Mouse (Mus musculus) lung, embryonic 14.5 days (tissue): ENCODE measurements around the gene Cdh12. TPM values are rescaled to one million over a fixed set of nuclear protein-coding genes. Genes with fewer than 3 reads are reported as not detected.

ENCODE experiments used
- ATAC-seq: fragments of 200-750 bp; cut with Nextera tagmentation; 2 replicates; pipeline ENCODE4 v1.8.0; 2017; ENCODE audit warnings: mild to moderate bottlenecking, moderate TSS enrichment, moderate library complexity; ENCODE audit not compliant: insufficient read depth
- DNase-seq: peaks from one replicate; pipeline ENCODE4 v3.0.0-alpha.2; 2015
- H3K27ac ChIP-seq: fragments of 300-500 bp; sonication (generic); 2 replicates; pipeline ENCODE4 v1.5.1; 2014; ENCODE audit warnings: low read depth, mild to moderate bottlenecking, moderate library complexity
- H3K27me3 ChIP-seq: fragments of 300-500 bp; sonication (generic); 2 replicates; pipeline ENCODE4 v1.6.1; 2014; ENCODE audit warnings: low read length, control low read depth; ENCODE audit not compliant: insufficient read depth
- H3K36me3 ChIP-seq: fragments of 300-500 bp; sonication (generic); 2 replicates; pipeline ENCODE4 v1.6.1; 2014; ENCODE audit warnings: control low read depth; ENCODE audit not compliant: insufficient read depth
- H3K4me1 ChIP-seq: fragments of 300-500 bp; sonication (generic); 2 replicates; pipeline ENCODE4 v1.6.1; 2014; ENCODE audit warnings: antibody characterized with exemption, control low read depth; ENCODE audit not compliant: insufficient read depth
- H3K4me2 ChIP-seq: fragments of 300-500 bp; sonication (generic); 2 replicates; pipeline ENCODE4 v1.6.1; 2014; ENCODE audit warnings: mild to moderate bottlenecking
- H3K4me3 ChIP-seq: fragments of 300-500 bp; sonication (generic); 2 replicates; pipeline ENCODE4 v1.5.1; 2014; ENCODE audit warnings: low read depth, low read length
- H3K9ac ChIP-seq: fragments of 300-500 bp; sonication (generic); 2 replicates; pipeline ENCODE4 v1.6.1; 2014
- H3K9me3 ChIP-seq: fragments of 300-500 bp; sonication (generic); 2 replicates; pipeline ENCODE4 v1.6.1; 2016; ENCODE audit warnings: low read depth, low read length, control low read depth
- CTCF ChIP-seq: IDR thresholded peaks from 2 replicates; pipeline ENCODE4 v1.5.1; 2016; ENCODE audit warnings: antibody characterized with exemption, low read depth
- WGBS: fragments of 180-500 bp; shearing (Covaris S2); extraction: QIAGEN DNeasy Blood & Tissue Kit; methylation state at CpG from one replicate; pipeline ENCODE4 v1.1.7; 2014; 5-methylcytosine and 5-hydroxymethylcytosine counted together
- polyA plus RNA-seq: library from polyadenylated mRNA; unstranded; fragments of >200 nt; fragmentation: Nextera tagmentation; extraction: Ambion mirVana; gene quantifications from 2 replicates; pipeline ENCODE4 v1.2.1, GENCODE M21; 2014

Gene Cdh12
- polyA plus RNA-seq, 1 experiment from 2014 or later: 0.04 TPM

DNA sequence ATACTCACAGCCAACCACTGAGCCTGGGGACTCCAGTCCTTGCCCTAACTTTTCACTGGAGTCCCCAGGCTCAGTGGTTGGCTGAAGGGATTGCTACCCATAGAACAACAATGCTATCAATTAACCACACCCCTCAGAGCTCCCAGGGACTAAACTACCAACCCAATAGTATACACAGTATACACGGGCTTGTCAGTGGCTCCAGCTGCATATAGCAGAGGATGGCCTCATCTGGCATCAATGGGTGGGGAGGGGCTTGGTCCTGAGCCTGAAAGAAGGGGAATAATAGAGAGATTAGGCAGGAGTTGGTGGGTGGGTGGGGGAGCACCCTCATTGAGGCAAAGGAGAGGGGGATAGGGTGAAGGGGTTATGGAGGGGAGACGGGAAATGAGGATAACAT lies 518.4 kb downstream of the Cdh12 start:
- Histone ChIP-seq H3K4me2 (no peak overlapping the region), H3K4me1 (no peaks in the 10 kb centered on the region), H3K36me3 (no peaks in the 10 kb centered on the region), H3K27ac (no peak overlapping the region), H3K9me3 (no peaks in the 10 kb centered on the region), H3K27me3 (no peaks in the 10 kb centered on the region), H3K9ac (no peak overlapping the region), H3K4me3 (no peak overlapping the region)
- WGBS: 45% methylated on average over 2 of the region's 2 CpGs
- TF ChIP-seq CTCF: no peak
- ATAC-seq (no peak), DNase-seq (no peak)

DNA sequence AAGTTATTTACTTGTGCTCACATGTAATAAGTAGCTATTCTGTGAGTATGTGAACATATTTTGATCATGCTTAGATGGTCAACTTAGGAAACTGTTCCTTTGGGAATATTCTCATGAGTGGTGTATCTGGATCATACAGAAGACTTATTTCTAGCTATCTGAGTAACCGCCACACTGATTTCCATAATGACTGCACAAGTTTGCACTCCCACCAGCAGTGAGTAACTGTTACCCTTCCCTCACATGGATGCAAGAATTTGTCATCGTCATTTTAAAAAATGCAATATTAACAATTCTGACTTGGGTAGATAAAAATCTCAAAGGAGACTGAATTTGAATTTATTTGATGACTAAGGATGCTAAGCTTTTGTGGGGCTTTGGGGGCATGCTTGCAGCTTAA lies 522.0 kb downstream of the Cdh12 start:
- ATAC-seq (no peak), DNase-seq (no peak)
- H3K27ac ChIP-seq: no peak overlapping the region
- H3K27me3 ChIP-seq: no peaks in the 10 kb centered on the region
- H3K9ac ChIP-seq: no peak overlapping the region
- 87% methylated on average over 2 of the region's 2 CpGs for WGBS
- no peak for TF ChIP-seq CTCF
- H3K4me2 ChIP-seq: no peak overlapping the region
- H3K4me3 ChIP-seq: no peak overlapping the region
- H3K9me3 ChIP-seq: no peaks in the 10 kb centered on the region
- no peaks in the 10 kb centered on the region for H3K4me1 ChIP-seq
- no peaks in the 10 kb centered on the region for H3K36me3 ChIP-seq

DNA sequence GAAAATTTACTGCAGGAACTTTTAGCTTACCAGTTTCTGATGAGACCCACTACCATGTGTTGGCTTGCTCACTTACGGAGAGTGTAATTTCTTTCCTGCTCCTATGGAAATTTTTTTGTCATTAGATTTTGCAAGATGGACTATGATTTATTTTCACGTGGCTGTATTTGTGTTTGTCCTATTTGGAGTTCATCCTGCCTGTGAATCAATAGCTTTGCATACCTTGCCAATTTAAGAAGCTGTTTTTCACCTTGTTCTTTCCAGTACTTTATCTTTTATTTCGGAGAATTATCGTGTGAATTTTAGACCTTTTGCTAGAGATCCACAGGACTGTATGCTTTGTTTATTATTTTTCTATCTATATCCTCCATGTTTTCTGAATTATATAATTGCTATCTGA lies 551.5 kb downstream of the Cdh12 start:
- H3K4me1 ChIP-seq: no peaks in the 10 kb centered on the region
- WGBS: 76% methylated on average over 4 of the region's 4 CpGs
- ATAC-seq: no peak
- H3K9ac ChIP-seq: no peak overlapping the region
- H3K9me3 ChIP-seq: no peaks in the 10 kb centered on the region
- no peaks in the 10 kb centered on the region for H3K27me3 ChIP-seq
- H3K4me3 ChIP-seq: no peak overlapping the region
- H3K27ac ChIP-seq: no peak overlapping the region
- TF ChIP-seq CTCF: no peak
- no peak overlapping the region for H3K4me2 ChIP-seq
- no peak for DNase-seq
- H3K36me3 ChIP-seq: no peaks in the 10 kb centered on the region

DNA sequence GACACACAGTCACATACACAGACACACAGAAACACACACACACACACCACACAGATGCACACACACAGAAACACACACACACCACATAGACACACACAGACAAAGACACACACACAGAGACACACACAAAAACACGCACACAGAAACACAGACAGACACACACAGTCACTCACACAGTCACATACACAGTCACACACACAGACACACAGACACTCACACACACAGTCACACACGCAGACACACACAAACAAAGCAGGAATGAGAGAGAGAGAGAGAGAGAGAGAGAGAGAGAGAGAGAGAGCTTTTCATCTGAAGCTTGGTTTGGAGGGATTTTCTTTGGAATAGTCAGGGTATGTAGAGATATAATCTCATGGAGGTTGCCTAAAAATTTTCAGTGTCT lies 558.9 kb downstream of the Cdh12 start:
- H3K9me3 ChIP-seq: no peaks in the 10 kb centered on the region
- WGBS: 80% methylated on average over 2 of the region's 2 CpGs
- no peaks in the 10 kb centered on the region for H3K4me1 ChIP-seq

DNA sequence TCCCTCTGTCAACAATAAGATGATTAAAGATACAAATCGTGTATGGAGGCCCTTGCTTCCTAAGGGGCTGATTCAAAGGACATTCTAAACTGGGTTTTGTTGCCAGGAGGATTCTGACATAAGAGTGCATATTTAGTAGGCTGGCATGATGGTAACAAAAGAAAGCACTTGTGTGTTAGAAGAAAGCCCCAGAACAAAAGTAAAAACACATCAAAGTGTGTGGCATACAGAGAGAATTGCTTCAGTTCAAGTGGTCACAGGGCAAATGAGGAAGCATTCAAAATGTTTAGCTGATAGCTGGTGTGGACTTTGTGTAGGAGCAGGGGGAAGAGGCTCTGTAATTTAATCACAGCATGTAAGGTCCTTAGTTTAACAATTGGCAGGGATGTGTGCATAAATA lies 559.4 kb downstream of the Cdh12 start:
- H3K27ac ChIP-seq: no peak overlapping the region
- no peaks in the 10 kb centered on the region for H3K36me3 ChIP-seq
- H3K4me3 ChIP-seq: no peak overlapping the region
- TF ChIP-seq CTCF: no peak
- ATAC-seq: no peak
- H3K9me3 ChIP-seq: no peaks in the 10 kb centered on the region
- H3K4me2 ChIP-seq: no peak overlapping the region
- WGBS: 51% methylated on average over 1 of the region's 1 CpGs
- H3K9ac ChIP-seq: no peak overlapping the region
- no peaks in the 10 kb centered on the region for H3K4me1 ChIP-seq
- no peak for DNase-seq
- H3K27me3 ChIP-seq: no peaks in the 10 kb centered on the region

More for the DNA sequence above, 558.9 kb downstream of the Cdh12 start:
- Histone ChIP-seq H3K36me3 (no peaks in the 10 kb centered on the region), H3K4me3 (no peak overlapping the region), H3K27me3 (no peaks in the 10 kb centered on the region), H3K4me2 (no peak overlapping the region), H3K9ac (no peak overlapping the region), H3K27ac (no peak overlapping the region)
- no peak for DNase-seq
- ATAC-seq: no peak
- no peak for TF ChIP-seq CTCF

DNA sequence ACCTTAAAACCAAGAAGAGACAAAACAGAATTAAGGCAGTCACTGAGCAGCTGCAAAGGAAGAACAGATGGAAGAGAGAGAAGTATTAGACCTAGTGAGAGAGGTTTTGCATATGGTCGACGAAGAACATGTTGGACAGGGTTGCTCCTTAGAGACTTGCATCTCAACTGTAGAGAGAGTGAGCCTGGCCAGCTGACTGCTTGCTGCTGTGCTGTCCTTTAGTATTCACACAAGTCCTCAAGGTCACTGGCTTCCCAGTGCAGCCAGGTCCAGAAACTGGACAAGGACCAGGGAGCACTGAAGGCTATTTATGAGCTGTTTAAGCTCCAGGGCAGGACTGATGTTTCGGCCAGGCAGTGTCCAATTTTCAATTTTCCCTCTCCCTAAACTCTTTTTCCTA lies 559.9 kb downstream of the Cdh12 start:
- no peak overlapping the region for H3K9ac ChIP-seq
- TF ChIP-seq CTCF: no peak
- H3K27me3 ChIP-seq: no peaks in the 10 kb centered on the region
- no peak overlapping the region for H3K4me2 ChIP-seq
- no peaks in the 10 kb centered on the region for H3K36me3 ChIP-seq
- H3K27ac ChIP-seq: no peak overlapping the region
- no peaks in the 10 kb centered on the region for H3K9me3 ChIP-seq
- no peak for ATAC-seq
- DNase-seq: no peak
- no peak overlapping the region for H3K4me3 ChIP-seq
- WGBS: 66% methylated on average over 3 of the region's 3 CpGs
- no peaks in the 10 kb centered on the region for H3K4me1 ChIP-seq

DNA sequence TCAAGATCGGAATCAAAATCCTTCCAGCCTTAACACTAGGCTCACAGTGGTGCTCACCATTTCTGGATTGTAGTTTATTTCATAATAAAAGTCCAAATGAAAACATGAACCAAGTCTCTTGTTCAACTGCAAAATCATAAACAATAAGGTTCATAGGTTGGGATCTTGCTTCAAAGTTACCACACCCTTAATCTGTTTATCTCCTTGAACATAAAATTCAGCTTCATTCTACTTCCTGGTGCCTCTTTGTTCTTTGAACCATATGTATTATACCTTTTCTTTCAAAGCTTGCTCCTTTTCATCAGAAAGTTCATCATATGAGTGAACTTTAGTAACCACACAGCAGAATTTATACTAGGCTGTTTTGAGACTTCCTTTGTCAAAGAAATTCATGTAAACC lies 614.6 kb downstream of the Cdh12 start:
- H3K4me2 ChIP-seq: no peak overlapping the region
- H3K9ac ChIP-seq: no peak overlapping the region
- H3K4me3 ChIP-seq: no peak overlapping the region
- no peaks in the 10 kb centered on the region for H3K36me3 ChIP-seq
- DNase-seq: no peak
- ATAC-seq: no peak
- H3K4me1 ChIP-seq: no peaks in the 10 kb centered on the region
- H3K9me3 ChIP-seq: no peaks in the 10 kb centered on the region
- TF ChIP-seq CTCF: no peak
- H3K27ac ChIP-seq: no peak overlapping the region
- H3K27me3 ChIP-seq: no peaks in the 10 kb centered on the region
- 81% methylated on average over 1 of the region's 1 CpGs for WGBS

DNA sequence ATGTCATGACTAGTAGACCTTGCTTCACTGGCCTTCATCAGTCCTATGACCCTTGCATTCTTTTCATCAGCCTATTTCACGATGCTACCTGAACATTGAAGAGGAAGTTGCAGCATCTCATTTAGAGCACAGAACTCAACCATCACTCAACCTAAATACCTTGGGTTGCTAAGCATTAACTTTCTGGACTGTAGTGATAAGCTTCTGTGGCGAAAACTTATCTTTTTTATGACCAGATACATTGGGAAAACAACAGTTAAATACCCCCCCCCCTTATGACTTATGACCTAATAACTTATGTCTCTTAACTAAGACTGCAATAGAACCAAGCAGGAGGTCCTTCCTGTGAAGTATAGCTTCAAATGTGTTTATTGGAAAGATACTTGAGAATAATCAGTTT lies 620.2 kb downstream of the Cdh12 start:
- Histone ChIP-seq H3K36me3 (no peaks in the 10 kb centered on the region), H3K9ac (no peak overlapping the region), H3K27me3 (no peaks in the 10 kb centered on the region), H3K4me1 (no peaks in the 10 kb centered on the region), H3K4me3 (no peak overlapping the region), H3K4me2 (no peak overlapping the region), H3K27ac (no peak overlapping the region), H3K9me3 (no peaks in the 10 kb centered on the region)
- WGBS: 69% methylated on average over 2 of the region's 2 CpGs
- ATAC-seq (no peak), DNase-seq (no peak)
- no peak for TF ChIP-seq CTCF
